In genomic region chr11:49108833-49109232, GRCm38 (mm10) we compare ENCODE assay signal across 9 mouse cellular contexts. TPM values are rescaled to one million over a fixed set of nuclear protein-coding genes. Genes with fewer than 3 reads are reported as not detected.
DNase-seq lines count a peak whose midpoint lies in the region; ATAC-seq and TF ChIP-seq lines count a peak whose summit lies in the region.
"Had no signal": no experiment of that assay in that cellular context is flagged by ENCODE, and none has a peak within 500 bp of the region (broad histone marks: within the 10 kb centered on the region; RNA-seq: fewer than 3 reads in every experiment).

No protein-coding gene starts in this region.

- peak; percentile 59 for DNase-seq in embryonic facial prominence, embryonic 11.5 days (ENCODE audit: low spot score)
- DNase-seq in embryonic facial prominence, embryonic 10.5 days (ENCODE audit: low spot score), result no peak
- DNase-seq in liver, result peak; percentile 45
- DNase-seq in T-cell, adult 2 months (ENCODE audit: low spot score), result peak; percentile 48
- DNase-seq in kidney, postnatal 0 days (ENCODE audit: low spot score), result peak; percentile 57
- DNase-seq in splenic B cell, adult 2 months (ENCODE audit: low read depth, low spot score), result peak; percentile 79

- TF ChIP-seq CTCF in kidney, postnatal 0 days (IDR thresholded peaks at IDR 0.05; ENCODE audit: low read depth), result peak; percentile 72

- no peaks in the 10 kb centered on the region for H3K9me3 ChIP-seq in embryonic facial prominence, embryonic 11.5 days (replicated peaks; ENCODE audit: control insufficient read depth, low read length)
- no peaks in the 10 kb centered on the region for H3K9me3 ChIP-seq in embryonic facial prominence, embryonic 10.5 days
- H3K9me3 ChIP-seq in liver, embryonic 12.5 days (replicated peaks), result no peaks in the 10 kb centered on the region
- H3K9me3 ChIP-seq in kidney, postnatal 0 days (replicated peaks; ENCODE audit: low read length), result no peaks in the 10 kb centered on the region
- no peaks in the 10 kb centered on the region for H3K9me3 ChIP-seq in heart, embryonic 12.5 days (replicated peaks)
- H3K9me3 ChIP-seq: hindbrain, embryonic 15.5 days had no signal

- no peak overlapping the region for H3K27ac ChIP-seq in embryonic facial prominence, embryonic 11.5 days (replicated peaks; ENCODE audit: low read depth, low read length)
- no peak overlapping the region for H3K27ac ChIP-seq in embryonic facial prominence, embryonic 10.5 days (replicated peaks)
- H3K27ac ChIP-seq in liver, embryonic 12.5 days, result no peak overlapping the region
- no peak overlapping the region for H3K27ac ChIP-seq in kidney, postnatal 0 days
- H3K27ac ChIP-seq in heart, embryonic 12.5 days (ENCODE audit: poor library complexity, severe bottlenecking), result no peak overlapping the region
- H3K27ac ChIP-seq: hindbrain, embryonic 15.5 days had no signal

- H3K27me3 ChIP-seq in embryonic facial prominence, embryonic 11.5 days (ENCODE audit: control insufficient read depth, insufficient read depth, low read length), result no peaks in the 10 kb centered on the region
- no peaks in the 10 kb centered on the region for H3K27me3 ChIP-seq in embryonic facial prominence, embryonic 10.5 days (replicated peaks; ENCODE audit: low read depth, poor library complexity, severe bottlenecking)
- H3K27me3 ChIP-seq in liver, embryonic 12.5 days (replicated peaks), result no peaks in the 10 kb centered on the region
- H3K27me3 ChIP-seq in kidney, postnatal 0 days (ENCODE audit: insufficient read depth, low read length), result no peaks in the 10 kb centered on the region
- H3K27me3 ChIP-seq in splenic B cell, adult 2 months (ENCODE audit: control insufficient read depth, insufficient read depth, low read length, poor library complexity, severe bottlenecking), result no peaks in the 10 kb centered on the region
- H3K27me3 ChIP-seq in heart, embryonic 12.5 days (replicated peaks), result no peaks in the 10 kb centered on the region
- H3K27me3 ChIP-seq: hindbrain, embryonic 15.5 days had no signal

- no peak for ATAC-seq in embryonic facial prominence, embryonic 11.5 days (replicated peaks; ENCODE audit: insufficient number of reproducible peaks, low FRiP score, low TSS enrichment, low read depth)
- no peak for ATAC-seq in liver, embryonic 12.5 days
- ATAC-seq in kidney, postnatal 0 days (replicated peaks; ENCODE audit: low FRiP score, low read depth), result no peak
- no peak for ATAC-seq in heart, embryonic 12.5 days (ENCODE audit: insufficient number of reproducible peaks, low FRiP score)

- H3K36me3 ChIP-seq in embryonic facial prominence, embryonic 11.5 days (replicated peaks; ENCODE audit: control insufficient read depth, insufficient read depth, low read depth, low read length), result no peaks in the 10 kb centered on the region
- no peaks in the 10 kb centered on the region for H3K36me3 ChIP-seq in embryonic facial prominence, embryonic 10.5 days (replicated peaks)
- no peaks in the 10 kb centered on the region for H3K36me3 ChIP-seq in liver, embryonic 12.5 days
- H3K36me3 ChIP-seq in kidney, postnatal 0 days (ENCODE audit: insufficient read depth, low read length), result no peaks in the 10 kb centered on the region
- no peaks in the 10 kb centered on the region for H3K36me3 ChIP-seq in splenic B cell, adult 2 months (ENCODE audit: control insufficient read depth, insufficient read depth, low read length, poor library complexity, severe bottlenecking)
- no peaks in the 10 kb centered on the region for H3K36me3 ChIP-seq in heart, embryonic 12.5 days
- H3K36me3 ChIP-seq: hindbrain, embryonic 15.5 days had no signal

- 30% methylated on average over 1 of the region's 1 CpGs for WGBS in embryonic facial prominence, embryonic 11.5 days
- WGBS in embryonic facial prominence, embryonic 10.5 days, result 38% methylated on average over 1 of the region's 1 CpGs
- WGBS in liver, embryonic 12.5 days (ENCODE audit: insufficient replicate concordance), result 27% methylated on average over 1 of the region's 1 CpGs
- 48% methylated on average over 1 of the region's 1 CpGs for WGBS in kidney, postnatal 0 days
- 25% methylated on average over 1 of the region's 1 CpGs for WGBS in heart, embryonic 12.5 days

- no peak overlapping the region for H3K9ac ChIP-seq in embryonic facial prominence, embryonic 11.5 days (replicated peaks; ENCODE audit: low read length)
- H3K9ac ChIP-seq in liver, embryonic 12.5 days, result no peak overlapping the region
- H3K9ac ChIP-seq in kidney, postnatal 0 days (ENCODE audit: low read depth, low read length), result no peak overlapping the region
- H3K9ac ChIP-seq in heart, embryonic 12.5 days, result no peak overlapping the region
- H3K9ac ChIP-seq: hindbrain, embryonic 15.5 days had no signal

- H3K4me1 ChIP-seq in embryonic facial prominence, embryonic 11.5 days (ENCODE audit: control insufficient read depth, insufficient read depth, low read length), result no peaks in the 10 kb centered on the region
- no peaks in the 10 kb centered on the region for H3K4me1 ChIP-seq in embryonic facial prominence, embryonic 10.5 days
- peaks cover 4% of the 10 kb centered on the region; the same call in 1 of the 2 replicates for H3K4me1 ChIP-seq in liver, embryonic 12.5 days
- H3K4me1 ChIP-seq in kidney, postnatal 0 days (replicated peaks; ENCODE audit: insufficient read depth, low read length), result no peaks in the 10 kb centered on the region
- no peaks in the 10 kb centered on the region for H3K4me1 ChIP-seq in heart, embryonic 12.5 days (replicated peaks)
- H3K4me1 ChIP-seq: hindbrain, embryonic 15.5 days had no signal

- H3K4me2 ChIP-seq in embryonic facial prominence, embryonic 11.5 days (ENCODE audit: low read depth, low read length), result no peak overlapping the region
- no peak overlapping the region for H3K4me2 ChIP-seq in liver, embryonic 12.5 days
- no peak overlapping the region for H3K4me2 ChIP-seq in kidney, postnatal 0 days (ENCODE audit: low read length)
- H3K4me2 ChIP-seq in heart, embryonic 12.5 days, result no peak overlapping the region
- H3K4me2 ChIP-seq: hindbrain, embryonic 15.5 days had no signal

- no peak overlapping the region for H3K4me3 ChIP-seq in embryonic facial prominence, embryonic 11.5 days (ENCODE audit: low read depth, low read length)
- no peak overlapping the region for H3K4me3 ChIP-seq in embryonic facial prominence, embryonic 10.5 days
- H3K4me3 ChIP-seq in liver, embryonic 12.5 days, result no peak overlapping the region
- H3K4me3 ChIP-seq in kidney, postnatal 0 days (replicated peaks; ENCODE audit: low read depth, low read length), result no peak overlapping the region
- no peak overlapping the region for H3K4me3 ChIP-seq in heart, embryonic 12.5 days
- H3K4me3 ChIP-seq: hindbrain, embryonic 15.5 days had no signal

RNA-seq across cellular contexts. Expression of gene Olfr1396, which starts 5.8 kb away (rescaled TPM):
- not detected in 2 replicates for polyA plus RNA-seq in embryonic facial prominence, embryonic 11.5 days (2014; fragmentation: Nextera tagmentation; extraction: Ambion mirVana)
- not detected in 2 replicates for polyA plus RNA-seq in embryonic facial prominence, embryonic 10.5 days (2016; fragmentation: Nextera tagmentation; extraction: Ambion mirVana)
- not detected in 2 replicates for polyA plus RNA-seq in liver, embryonic 12.5 days (2016; fragmentation: Nextera tagmentation; extraction: Ambion mirVana)
- 0.05 TPM in 1 of 2 replicates, not detected in the other for polyA plus RNA-seq in kidney, postnatal 0 days (2015; fragmentation: Nextera tagmentation; extraction: Ambion mirVana)
- polyA plus RNA-seq in heart, embryonic 12.5 days (2016; fragmentation: Nextera tagmentation; extraction: Ambion mirVana), result not detected in 2 replicates
- polyA plus RNA-seq: hindbrain, embryonic 15.5 days had no signal

RNA-seq across cellular contexts. Expression of gene Ifi47, which starts 32.4 kb away (rescaled TPM):
- polyA plus RNA-seq in embryonic facial prominence, embryonic 11.5 days (2014; fragmentation: Nextera tagmentation; extraction: Ambion mirVana), result 0.56 and 1.2 TPM in 2 replicates
- polyA plus RNA-seq in embryonic facial prominence, embryonic 10.5 days (2016; fragmentation: Nextera tagmentation; extraction: Ambion mirVana), result 0.18 and 0.19 TPM in 2 replicates
- polyA plus RNA-seq in liver, embryonic 12.5 days (2016; fragmentation: Nextera tagmentation; extraction: Ambion mirVana), result 7.0 and 7.2 TPM in 2 replicates
- 4.3 and 6.2 TPM in 2 replicates for polyA plus RNA-seq in kidney, postnatal 0 days (2015; fragmentation: Nextera tagmentation; extraction: Ambion mirVana)
- 0.55 and 0.68 TPM in 2 replicates for polyA plus RNA-seq in heart, embryonic 12.5 days (2016; fragmentation: Nextera tagmentation; extraction: Ambion mirVana)

RNA-seq across cellular contexts. Expression of gene Olfr1395, which starts 33.2 kb away (rescaled TPM):
- polyA plus RNA-seq in embryonic facial prominence, embryonic 11.5 days (2014; fragmentation: Nextera tagmentation; extraction: Ambion mirVana), result not detected in 2 replicates
- polyA plus RNA-seq in embryonic facial prominence, embryonic 10.5 days (2016; fragmentation: Nextera tagmentation; extraction: Ambion mirVana), result not detected in 2 replicates
- polyA plus RNA-seq in liver, embryonic 12.5 days (2016; fragmentation: Nextera tagmentation; extraction: Ambion mirVana), result not detected in 2 replicates
- not detected in 2 replicates for polyA plus RNA-seq in kidney, postnatal 0 days (2015; fragmentation: Nextera tagmentation; extraction: Ambion mirVana)
- not detected in 2 replicates for polyA plus RNA-seq in heart, embryonic 12.5 days (2016; fragmentation: Nextera tagmentation; extraction: Ambion mirVana)
- polyA plus RNA-seq: hindbrain, embryonic 15.5 days had no signal

RNA-seq across cellular contexts. Expression of gene Tgtp2, which starts 44.8 kb away (rescaled TPM):
- polyA plus RNA-seq in embryonic facial prominence, embryonic 11.5 days (2014; fragmentation: Nextera tagmentation; extraction: Ambion mirVana), result not detected in 2 replicates
- polyA plus RNA-seq in embryonic facial prominence, embryonic 10.5 days (2016; fragmentation: Nextera tagmentation; extraction: Ambion mirVana), result not detected in 2 replicates
- 0.12 and 0.15 TPM in 2 replicates for polyA plus RNA-seq in liver, embryonic 12.5 days (2016; fragmentation: Nextera tagmentation; extraction: Ambion mirVana)
- 1.6 and 2.2 TPM in 2 replicates for polyA plus RNA-seq in kidney, postnatal 0 days (2015; fragmentation: Nextera tagmentation; extraction: Ambion mirVana)
- not detected in 2 replicates for polyA plus RNA-seq in heart, embryonic 12.5 days (2016; fragmentation: Nextera tagmentation; extraction: Ambion mirVana)
- polyA plus RNA-seq: hindbrain, embryonic 15.5 days had no signal

RNA-seq across cellular contexts. Expression of gene Olfr1394, which starts 45.3 kb away (rescaled TPM):
- polyA plus RNA-seq in embryonic facial prominence, embryonic 11.5 days (2014; fragmentation: Nextera tagmentation; extraction: Ambion mirVana), result not detected in 2 replicates
- polyA plus RNA-seq in embryonic facial prominence, embryonic 10.5 days (2016; fragmentation: Nextera tagmentation; extraction: Ambion mirVana), result not detected in 2 replicates
- polyA plus RNA-seq in liver, embryonic 12.5 days (2016; fragmentation: Nextera tagmentation; extraction: Ambion mirVana), result not detected in 2 replicates
- not detected in 2 replicates for polyA plus RNA-seq in kidney, postnatal 0 days (2015; fragmentation: Nextera tagmentation; extraction: Ambion mirVana)
- not detected in 2 replicates for polyA plus RNA-seq in heart, embryonic 12.5 days (2016; fragmentation: Nextera tagmentation; extraction: Ambion mirVana)
- polyA plus RNA-seq: hindbrain, embryonic 15.5 days had no signal
